Mouse (Mus musculus) liver, embryonic 15.5 days (tissue): ENCODE results near the gene E130114P18Rik. TPM values are rescaled to one million over a fixed set of nuclear protein-coding genes. Genes with fewer than 3 reads are reported as not detected.
A peak's percentile ranks its signal among the peaks of the same experiment; 100 is the strongest.

Experiments used
- ATAC-seq: fragments of 200-750 bp; cut with Nextera tagmentation; 2 replicates; pipeline ENCODE4 v1.8.0; 2017; ENCODE audit warnings: moderate number of reproducible peaks, mild to moderate bottlenecking, moderate library complexity; ENCODE audit not compliant: insufficient read depth
- H3K27ac ChIP-seq: fragments of 300-500 bp; sonication (generic); replicated peaks from 2 replicates; pipeline ENCODE4 v1.5.1; 2015; ENCODE audit warnings: mild to moderate bottlenecking, inconsistent platforms
- H3K27me3 ChIP-seq: fragments of 300-500 bp; sonication (generic); 2 replicates; pipeline ENCODE4 v1.6.1; 2015; ENCODE audit warnings: mild to moderate bottlenecking, inconsistent platforms
- H3K36me3 ChIP-seq: fragments of 300-500 bp; sonication (generic); replicated peaks from 2 replicates; pipeline ENCODE4 v1.6.1; 2015; ENCODE audit warnings: moderate library complexity, mild to moderate bottlenecking, inconsistent platforms
- H3K4me1 ChIP-seq: fragments of 300-500 bp; sonication (generic); replicated peaks from 2 replicates; pipeline ENCODE4 v1.6.1; 2015; ENCODE audit warnings: inconsistent platforms
- H3K4me2 ChIP-seq: fragments of 300-500 bp; sonication (generic); 2 replicates; pipeline ENCODE4 v1.6.1; 2015; ENCODE audit warnings: moderate library complexity, mild to moderate bottlenecking, inconsistent platforms
- H3K4me3 ChIP-seq: fragments of 300-500 bp; sonication (generic); replicated peaks from 2 replicates; pipeline ENCODE4 v1.5.1; 2015; ENCODE audit warnings: mild to moderate bottlenecking, inconsistent platforms
- H3K9ac ChIP-seq: fragments of 300-500 bp; sonication (generic); 2 replicates; pipeline ENCODE4 v1.6.1; 2015; ENCODE audit warnings: moderate library complexity, mild to moderate bottlenecking, inconsistent platforms
- H3K9me3 ChIP-seq: fragments of 300-500 bp; sonication (generic); replicated peaks from 2 replicates; pipeline ENCODE4 v1.6.1; 2016; ENCODE audit warnings: inconsistent platforms
- WGBS: fragments of 180-500 bp; shearing (Covaris S2); methylation state at CpG from one replicate; pipeline ENCODE4 v1.1.7; 2015; ENCODE audit warnings: mixed read lengths; ENCODE audit not compliant: insufficient replicate concordance; 5-methylcytosine and 5-hydroxymethylcytosine counted together
- polyA plus RNA-seq: library from polyadenylated mRNA; unstranded; fragments of >200 nt; fragmentation: Nextera tagmentation; extraction: Ambion mirVana; gene quantifications from 2 replicates; pipeline ENCODE4 v1.2.1, GENCODE M21; 2015

Gene E130114P18Rik
- 0.10 and 0.12 TPM in 2 replicates for polyA plus RNA-seq

- ATAC-seq = peak; percentile 59
- no peaks in the 10 kb centered on the region for H3K36me3 ChIP-seq
- H3K27me3 ChIP-seq = peaks cover 73% of the 10 kb centered on the region
These were observed at the start of gene E130114P18Rik for GRCm38 (mm10) chr4:97777706-97778176. Gene E130114P18Rik (minus strand): TSS chr4:97778078.

GRCm38 (mm10) chr4:97827115-97827514 lies 49.2 kb upstream of the E130114P18Rik start:
- Histone ChIP-seq H3K4me3 (no peak overlapping the region), H3K27me3 (no peaks in the 10 kb centered on the region), H3K9ac (no peak overlapping the region), H3K9me3 (no peaks in the 10 kb centered on the region), H3K4me1 (peaks cover 18% of the 10 kb centered on the region), H3K4me2 (no peak overlapping the region), H3K36me3 (no peaks in the 10 kb centered on the region), H3K27ac (no peak overlapping the region)
- ATAC-seq = peak; percentile 41; the same call in 1 of the 2 replicates
- 64% methylated on average over 6 of the region's 6 CpGs for WGBS

More at GRCm38 (mm10) chr4:97777706-97778176, at the start of gene E130114P18Rik:
- H3K4me2 ChIP-seq = peak within 1 kb of the TSS; percentile 75
- H3K9me3 ChIP-seq = no peaks in the 10 kb centered on the region
- H3K9ac ChIP-seq = peak within 1 kb of the TSS; percentile 60
- H3K4me1 ChIP-seq = peaks cover 11% of the 10 kb centered on the region; the same call in 1 of the 2 replicates
- H3K4me3 ChIP-seq = peak within 1 kb of the TSS; percentile 66
- H3K27ac ChIP-seq = peak within 1 kb of the TSS; percentile 57
- under 1% methylated on average over 35 of the region's 37 CpGs for WGBS

GRCm38 (mm10) chr4:97825841-97826240 lies 48.0 kb upstream of the E130114P18Rik start:
- 67% methylated on average over 4 of the region's 4 CpGs for WGBS
- Histone ChIP-seq H3K4me3 (no peak overlapping the region), H3K4me1 (peaks cover 11% of the 10 kb centered on the region), H3K27ac (no peak overlapping the region), H3K9ac (no peak overlapping the region), H3K36me3 (no peaks in the 10 kb centered on the region), H3K27me3 (no peaks in the 10 kb centered on the region), H3K9me3 (no peaks in the 10 kb centered on the region), H3K4me2 (no peak overlapping the region)
- ATAC-seq = no peak

GRCm38 (mm10) chr4:97825432-97825831 lies 47.6 kb upstream of the E130114P18Rik start:
- H3K4me2 ChIP-seq = no peak overlapping the region
- H3K27me3 ChIP-seq = no peaks in the 10 kb centered on the region
- peaks cover 7% of the 10 kb centered on the region for H3K4me1 ChIP-seq
- no peak overlapping the region for H3K4me3 ChIP-seq
- no peak overlapping the region for H3K9ac ChIP-seq
- H3K9me3 ChIP-seq = no peaks in the 10 kb centered on the region
- WGBS = 66% methylated on average over 4 of the region's 4 CpGs
- H3K36me3 ChIP-seq = no peaks in the 10 kb centered on the region
- no peak overlapping the region for H3K27ac ChIP-seq
- no peak for ATAC-seq

GRCm38 (mm10) chr4:97824451-97824850 lies 46.6 kb upstream of the E130114P18Rik start:
- H3K4me3 ChIP-seq = no peak overlapping the region
- H3K36me3 ChIP-seq = no peaks in the 10 kb centered on the region
- no peak overlapping the region for H3K9ac ChIP-seq
- ATAC-seq = no peak
- H3K4me1 ChIP-seq = peaks cover 2% of the 10 kb centered on the region
- no peak overlapping the region for H3K27ac ChIP-seq
- no peaks in the 10 kb centered on the region for H3K9me3 ChIP-seq
- WGBS = 56% methylated on average over 4 of the region's 4 CpGs
- H3K27me3 ChIP-seq = no peaks in the 10 kb centered on the region
- no peak overlapping the region for H3K4me2 ChIP-seq

GRCm38 (mm10) chr4:97823512-97823911 lies 45.6 kb upstream of the E130114P18Rik start:
- Histone ChIP-seq H3K4me3 (no peak overlapping the region), H3K27me3 (no peaks in the 10 kb centered on the region), H3K4me2 (no peak overlapping the region), H3K27ac (no peak overlapping the region), H3K9me3 (no peaks in the 10 kb centered on the region), H3K36me3 (no peaks in the 10 kb centered on the region), H3K9ac (no peak overlapping the region), H3K4me1 (no peaks in the 10 kb centered on the region)
- WGBS = 62% methylated on average over 6 of the region's 6 CpGs
- ATAC-seq = no peak

GRCm38 (mm10) chr4:97821556-97822251 lies 43.8 kb upstream of the E130114P18Rik start:
- Histone ChIP-seq H3K36me3 (no peaks in the 10 kb centered on the region), H3K9me3 (no peaks in the 10 kb centered on the region), H3K27ac (no peak overlapping the region), H3K4me2 (no peak overlapping the region), H3K9ac (no peak overlapping the region), H3K4me3 (no peak overlapping the region), H3K27me3 (no peaks in the 10 kb centered on the region), H3K4me1 (no peaks in the 10 kb centered on the region)
- no peak for ATAC-seq
- WGBS = 52% methylated on average over 4 of the region's 4 CpGs

- no peak overlapping the region for H3K9ac ChIP-seq
- no peaks in the 10 kb centered on the region for H3K9me3 ChIP-seq
- peak; percentile 63 for ATAC-seq
- 59% methylated on average over 4 of the region's 4 CpGs for WGBS
- no peaks in the 10 kb centered on the region for H3K27me3 ChIP-seq
- no peaks in the 10 kb centered on the region for H3K4me1 ChIP-seq
- no peak overlapping the region for H3K27ac ChIP-seq
- H3K4me3 ChIP-seq = no peak overlapping the region
- no peaks in the 10 kb centered on the region for H3K36me3 ChIP-seq
- no peak overlapping the region for H3K4me2 ChIP-seq
These were observed 42.8 kb upstream of the E130114P18Rik start for GRCm38 (mm10) chr4:97820474-97821259.

- no peak for ATAC-seq
- Histone ChIP-seq H3K4me1 (0 out of 2 replicates have a peak, but pooled peaks cover 1% of the 10 kb centered on the region), H3K27ac (no peak overlapping the region), H3K27me3 (no peaks in the 10 kb centered on the region), H3K36me3 (no peaks in the 10 kb centered on the region), H3K9ac (no peak overlapping the region), H3K4me3 (no peak overlapping the region), H3K9me3 (no peaks in the 10 kb centered on the region), H3K4me2 (no peak overlapping the region)
- 66% methylated on average over 8 of the region's 8 CpGs for WGBS
These were observed 41.2 kb upstream of the E130114P18Rik start for GRCm38 (mm10) chr4:97819101-97819500.

GRCm38 (mm10) chr4:97818498-97818897 lies 40.6 kb upstream of the E130114P18Rik start:
- Histone ChIP-seq H3K4me1 (0 out of 2 replicates have a peak, but pooled peaks cover 3% of the 10 kb centered on the region), H3K27ac (no peak overlapping the region), H3K9me3 (no peaks in the 10 kb centered on the region), H3K27me3 (no peaks in the 10 kb centered on the region), H3K36me3 (no peaks in the 10 kb centered on the region), H3K4me2 (no peak overlapping the region), H3K4me3 (no peak overlapping the region), H3K9ac (no peak overlapping the region)
- no peak for ATAC-seq
- WGBS = 62% methylated on average over 3 of the region's 3 CpGs

- Histone ChIP-seq H3K4me2 (no peak overlapping the region), H3K4me3 (no peak overlapping the region), H3K4me1 (0 out of 2 replicates have a peak, but pooled peaks cover 3% of the 10 kb centered on the region), H3K9ac (no peak overlapping the region), H3K27me3 (no peaks in the 10 kb centered on the region), H3K27ac (no peak overlapping the region), H3K36me3 (no peaks in the 10 kb centered on the region), H3K9me3 (no peaks in the 10 kb centered on the region)
- 73% methylated on average over 1 of the region's 1 CpGs for WGBS
- ATAC-seq = no peak
These were observed 39.9 kb upstream of the E130114P18Rik start for GRCm38 (mm10) chr4:97817741-97818140.
